Mouse (Mus musculus): Measurements from ENCODE around the gene Slc13a5.

GRCm38 (mm10) chr11:72283486-72284224 is 16.6 kb upstream of the Slc13a5 start:
- TF ChIP-seq ZC3H11A (IDR thresholded peaks at IDR 0.05; ENCODE audit: low read depth, low read length) (no peak), USF1 (IDR thresholded peaks at IDR 0.05; ENCODE audit: low read depth, low read length) (no peak), TBP (conservative IDR thresholded peaks at IDR 0.05; ENCODE audit: low read depth, low read length) (no peak), MAX (IDR thresholded peaks at IDR 0.05; ENCODE audit: low read length) (no peak), POLR2A (IDR thresholded peaks at IDR 0.05; ENCODE audit: low read depth, low read length) (no peak), E2F4 (IDR thresholded peaks at IDR 0.05; ENCODE audit: insufficient replicate concordance, low read depth, low read length) (no peak), CTCF (conservative IDR thresholded peaks at IDR 0.05 in 1 of 2, IDR thresholded peaks at IDR 0.05 in 1 of 2; ENCODE audit: low read depth in 2 of 2, low read length in 2 of 2) (no peak), GABPA (IDR thresholded peaks at IDR 0.05; ENCODE audit: insufficient replicate concordance, low read depth, low read length) (no peak), NELFE (IDR thresholded peaks at IDR 0.05; ENCODE audit: low read depth, low read length) (no peak), EP300 (IDR thresholded peaks at IDR 0.05; ENCODE audit: low read length) (no peak), MAZ (IDR thresholded peaks at IDR 0.05; ENCODE audit: low read depth, low read length) (no peak), ZMIZ1 (IDR thresholded peaks at IDR 0.05; ENCODE audit: low read depth, low read length) (no peak), BHLHE40 (IDR thresholded peaks at IDR 0.05; ENCODE audit: low read depth, low read length) (no peak), ETS1 (conservative IDR thresholded peaks at IDR 0.05; ENCODE audit: low read depth, low read length) (no peak)
